Mouse (Mus musculus): ENCODE measurements at regions not wholly inside any gene's neighbourhood (a gene's known extent, or its start where the extent isn't known, plus 50 kb on each side); places are given as distances from the start of the nearest gene placed in this dataset.

DNA sequence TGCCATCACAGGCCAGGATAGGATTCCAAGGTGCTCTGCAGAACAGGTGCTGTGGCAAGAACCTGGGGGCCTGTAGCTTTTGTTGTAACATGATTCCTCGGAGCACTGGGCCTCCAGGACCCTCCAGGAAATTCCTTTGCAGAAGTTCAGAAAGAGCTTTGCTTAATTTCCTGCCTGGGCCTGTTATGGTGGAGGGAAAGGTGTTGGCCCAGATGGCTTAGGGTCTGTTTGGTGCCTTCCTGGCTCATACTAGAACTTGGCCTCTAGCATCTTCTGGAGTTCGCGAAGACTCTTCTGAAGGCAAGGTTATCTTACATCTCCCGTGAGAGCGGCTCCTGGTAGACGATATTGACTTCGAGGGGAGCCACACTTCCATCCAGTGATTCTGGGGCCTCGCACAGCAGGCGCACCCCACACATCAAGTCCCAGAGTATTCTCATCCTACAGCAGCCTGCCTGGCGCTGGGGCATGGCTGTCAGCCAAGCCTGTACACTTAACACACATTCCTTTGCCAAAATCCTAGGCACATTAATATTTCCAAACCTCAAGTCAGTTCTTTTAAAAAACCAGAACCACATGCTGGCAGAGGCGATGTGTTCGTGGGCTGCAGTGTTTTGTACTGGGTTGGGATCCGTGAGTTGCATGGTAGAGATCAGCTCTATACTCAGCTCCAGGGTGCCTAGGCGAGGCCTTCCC lies 54.5 kb upstream of the Cxcl14 start:
- WGBS, result 74% methylated on average over 14 of the region's 14 CpGs

DNA sequence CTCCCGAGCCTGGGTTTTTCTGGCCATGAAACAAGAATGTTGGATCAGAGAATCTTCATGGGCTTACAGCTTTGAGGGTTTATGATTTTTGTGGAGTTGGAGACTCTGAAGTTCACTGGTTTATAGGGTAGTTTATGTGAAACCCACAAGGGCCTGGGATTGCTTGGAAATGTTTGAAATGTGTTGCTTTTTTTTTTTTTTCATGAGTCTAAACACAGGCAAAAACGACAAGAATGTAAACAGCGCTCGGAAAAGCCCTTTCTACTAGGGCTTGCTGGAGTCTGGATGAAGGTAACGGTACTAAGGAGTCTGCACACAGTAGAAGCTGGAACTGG lies 55.0 kb upstream of the Cxcl14 start:
- DNase-seq (ENCODE audit: low spot score), result no peak
- Histone ChIP-seq H3K4me1 (ENCODE audit: control insufficient read depth, insufficient read depth, low read length) (0 out of 2 replicates have a peak, but pooled peaks cover 3% of the 10 kb centered on the region), H3K9ac (ENCODE audit: low read length) (no peak overlapping the region), H3K27me3 (replicated peaks; ENCODE audit: control insufficient read depth, insufficient read depth, low read length) (no peaks in the 10 kb centered on the region), H3K36me3 (ENCODE audit: control insufficient read depth, insufficient read depth, low read length) (no peaks in the 10 kb centered on the region), H3K4me3 (ENCODE audit: low read depth, low read length) (no peak overlapping the region), H3K4me2 (ENCODE audit: low read length) (no peak overlapping the region), H3K9me3 (replicated peaks; ENCODE audit: control insufficient read depth, low read length) (no peaks in the 10 kb centered on the region), H3K27ac (ENCODE audit: low read depth, low read length) (no peak overlapping the region)
- WGBS, result 93% methylated on average over 5 of the region's 5 CpGs
- no peak for ATAC-seq

More for the DNA sequence above, 54.5 kb upstream of the Cxcl14 start:
- Histone ChIP-seq H3K4me1 (ENCODE audit: control insufficient read depth, insufficient read depth, low read length) (0 out of 2 replicates have a peak, but pooled peaks cover 3% of the 10 kb centered on the region), H3K4me2 (ENCODE audit: low read length) (no peak overlapping the region), H3K27ac (ENCODE audit: low read depth, low read length) (no peak overlapping the region), H3K4me3 (ENCODE audit: low read depth, low read length) (no peak overlapping the region), H3K36me3 (ENCODE audit: control insufficient read depth, insufficient read depth, low read length) (no peaks in the 10 kb centered on the region), H3K9me3 (replicated peaks; ENCODE audit: control insufficient read depth, low read length) (no peaks in the 10 kb centered on the region), H3K27me3 (replicated peaks; ENCODE audit: control insufficient read depth, insufficient read depth, low read length) (no peaks in the 10 kb centered on the region), H3K9ac (ENCODE audit: low read length) (no peak overlapping the region)
- DNase-seq (ENCODE audit: low spot score) (peak; percentile 33), ATAC-seq (no peak)

DNA sequence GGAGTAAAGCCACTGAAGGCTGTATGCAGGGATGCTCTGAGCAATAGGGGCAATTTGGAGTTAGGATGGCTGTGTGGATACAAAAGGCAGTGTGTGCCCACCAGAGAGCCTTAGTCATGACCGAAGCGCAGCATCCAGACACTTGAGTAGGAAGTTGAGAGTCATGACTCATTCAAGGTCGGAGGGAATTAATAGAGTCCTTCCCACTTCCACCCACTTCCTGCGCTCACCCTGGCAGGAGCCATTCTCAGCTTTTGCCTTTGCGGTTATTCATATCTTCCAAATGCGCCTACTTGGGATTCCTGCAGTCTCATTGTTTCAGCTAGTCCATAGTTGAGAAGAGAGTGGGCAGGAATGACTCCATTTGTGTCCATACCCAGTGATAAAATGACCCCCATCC lies 56.1 kb upstream of the Cxcl14 start:
- H3K9ac ChIP-seq (ENCODE audit: low read length), result no peak overlapping the region
- 92% methylated on average over 6 of the region's 6 CpGs for WGBS
- DNase-seq (ENCODE audit: low spot score), result no peak

DNA sequence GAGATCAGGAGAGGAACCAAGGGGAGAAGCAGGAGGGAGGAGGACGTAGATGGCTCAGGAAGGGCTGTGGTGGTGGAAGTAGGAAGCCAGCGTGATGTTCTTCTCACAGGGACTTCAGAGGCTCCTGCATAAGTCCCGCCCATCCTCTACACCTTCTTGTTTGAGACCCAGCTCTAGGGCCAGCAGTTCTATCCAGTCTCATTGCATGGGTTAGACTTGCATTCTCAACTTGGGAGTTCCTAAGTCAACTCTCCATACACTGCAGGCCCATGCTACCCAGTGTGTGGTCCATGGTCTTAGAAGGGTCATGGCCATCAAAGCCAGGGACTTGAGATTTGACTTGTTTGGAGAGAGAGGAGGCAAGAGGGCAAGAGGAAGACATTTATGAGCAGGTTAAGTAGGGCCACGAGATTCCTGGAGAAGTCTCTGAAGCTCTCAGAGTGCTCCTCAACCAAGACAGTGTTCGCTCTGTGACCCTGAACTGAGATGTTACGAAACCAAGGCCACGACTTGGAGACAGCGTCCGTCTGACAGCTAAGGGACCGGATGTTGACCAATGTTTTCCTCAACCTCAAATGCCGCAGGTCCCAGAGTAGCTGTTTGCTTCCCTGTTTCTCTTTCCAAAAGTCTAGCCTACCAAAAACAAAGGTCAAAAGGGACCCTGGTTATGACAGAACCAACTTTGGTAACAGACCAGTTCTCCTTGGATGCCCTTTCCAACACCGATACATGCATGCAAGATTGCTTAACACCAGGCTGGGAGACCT lies 56.7 kb upstream of the Cxcl14 start:
- no peak overlapping the region for H3K4me2 ChIP-seq (ENCODE audit: low read length)
- no peak overlapping the region for H3K9ac ChIP-seq (ENCODE audit: low read length)
- ATAC-seq (no peak), DNase-seq (ENCODE audit: low spot score) (no peak)
- H3K27me3 ChIP-seq (replicated peaks; ENCODE audit: control insufficient read depth, insufficient read depth, low read length), result no peaks in the 10 kb centered on the region
- WGBS, result 92% methylated on average over 12 of the region's 12 CpGs
- no peaks in the 10 kb centered on the region for H3K36me3 ChIP-seq (ENCODE audit: control insufficient read depth, insufficient read depth, low read length)
- H3K4me1 ChIP-seq (ENCODE audit: control insufficient read depth, insufficient read depth, low read length), result no peaks in the 10 kb centered on the region
- H3K9me3 ChIP-seq (replicated peaks; ENCODE audit: control insufficient read depth, low read length), result no peaks in the 10 kb centered on the region
- no peak overlapping the region for H3K4me3 ChIP-seq (ENCODE audit: low read depth, low read length)
- H3K27ac ChIP-seq (ENCODE audit: low read depth, low read length), result no peak overlapping the region

More for the DNA sequence above, 56.1 kb upstream of the Cxcl14 start:
- Histone ChIP-seq H3K4me1 (ENCODE audit: control insufficient read depth, insufficient read depth, low read length) (no peaks in the 10 kb centered on the region), H3K36me3 (ENCODE audit: control insufficient read depth, insufficient read depth, low read length) (no peaks in the 10 kb centered on the region), H3K4me3 (ENCODE audit: low read depth, low read length) (no peak overlapping the region), H3K27me3 (replicated peaks; ENCODE audit: control insufficient read depth, insufficient read depth, low read length) (no peaks in the 10 kb centered on the region), H3K4me2 (ENCODE audit: low read length) (no peak overlapping the region), H3K27ac (ENCODE audit: low read depth, low read length) (no peak overlapping the region), H3K9me3 (replicated peaks; ENCODE audit: control insufficient read depth, low read length) (no peaks in the 10 kb centered on the region)
- ATAC-seq, result no peak

DNA sequence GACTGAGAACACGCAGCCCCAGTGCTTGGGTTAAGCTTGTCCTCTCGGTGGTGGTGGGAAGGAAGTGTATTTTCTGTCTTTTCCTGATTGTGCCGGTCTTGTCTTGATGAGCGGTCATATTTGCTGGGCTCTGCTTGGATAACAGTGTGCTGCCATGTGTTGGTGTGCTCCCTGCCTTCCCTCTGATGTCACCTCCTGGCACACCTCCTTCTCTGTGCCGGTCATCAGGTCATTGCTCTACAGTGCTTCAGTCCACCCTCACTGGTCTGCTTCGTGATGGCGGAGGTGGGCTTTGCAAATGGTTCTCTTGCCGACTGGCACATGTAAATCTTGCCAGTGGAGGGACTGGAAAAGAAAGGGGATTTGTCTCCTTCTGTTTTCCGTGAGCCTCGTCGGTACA lies 57.6 kb upstream of the Cxcl14 start:
- no peaks in the 10 kb centered on the region for H3K4me1 ChIP-seq (ENCODE audit: control insufficient read depth, insufficient read depth, low read length)
- no peak overlapping the region for H3K9ac ChIP-seq (ENCODE audit: low read length)
- H3K4me2 ChIP-seq (ENCODE audit: low read length), result no peak overlapping the region
- DNase-seq (ENCODE audit: low spot score) (no peak), ATAC-seq (no peak)
- H3K27ac ChIP-seq (ENCODE audit: low read depth, low read length), result no peak overlapping the region
- H3K27me3 ChIP-seq (replicated peaks; ENCODE audit: control insufficient read depth, insufficient read depth, low read length), result no peaks in the 10 kb centered on the region
- H3K9me3 ChIP-seq (replicated peaks; ENCODE audit: control insufficient read depth, low read length), result no peaks in the 10 kb centered on the region
- H3K36me3 ChIP-seq (ENCODE audit: control insufficient read depth, insufficient read depth, low read length), result no peaks in the 10 kb centered on the region
- H3K4me3 ChIP-seq (ENCODE audit: low read depth, low read length), result no peak overlapping the region
- WGBS, result 93% methylated on average over 11 of the region's 11 CpGs

DNA sequence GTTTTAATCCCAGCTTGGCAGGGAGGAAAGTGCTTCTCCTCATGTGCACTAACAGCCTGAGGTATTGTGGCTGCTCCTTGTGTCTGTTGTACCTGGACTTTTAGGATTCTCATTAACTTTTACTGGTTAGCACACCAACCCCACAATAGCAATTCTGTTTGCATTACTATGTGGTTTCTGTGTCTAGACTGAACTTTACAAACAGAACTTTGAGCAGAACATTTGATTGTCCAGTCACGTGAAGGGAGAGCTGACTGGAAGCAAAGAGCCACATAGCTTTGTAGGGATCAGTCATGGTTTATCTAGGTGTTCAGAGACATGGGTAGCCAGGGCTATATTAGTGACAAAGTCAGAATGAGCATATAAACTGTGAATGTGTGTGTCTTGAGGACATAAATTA lies 58.3 kb upstream of the Cxcl14 start:
- WGBS, result 96% methylated on average over 1 of the region's 1 CpGs
- no peak for DNase-seq (ENCODE audit: low spot score)
- Histone ChIP-seq H3K4me2 (ENCODE audit: low read length) (no peak overlapping the region), H3K9me3 (replicated peaks; ENCODE audit: control insufficient read depth, low read length) (no peaks in the 10 kb centered on the region), H3K4me1 (ENCODE audit: control insufficient read depth, insufficient read depth, low read length) (no peaks in the 10 kb centered on the region), H3K4me3 (ENCODE audit: low read depth, low read length) (no peak overlapping the region), H3K27me3 (replicated peaks; ENCODE audit: control insufficient read depth, insufficient read depth, low read length) (no peaks in the 10 kb centered on the region), H3K36me3 (ENCODE audit: control insufficient read depth, insufficient read depth, low read length) (no peaks in the 10 kb centered on the region), H3K27ac (ENCODE audit: low read depth, low read length) (no peak overlapping the region), H3K9ac (ENCODE audit: low read length) (no peak overlapping the region)
- no peak for ATAC-seq

DNA sequence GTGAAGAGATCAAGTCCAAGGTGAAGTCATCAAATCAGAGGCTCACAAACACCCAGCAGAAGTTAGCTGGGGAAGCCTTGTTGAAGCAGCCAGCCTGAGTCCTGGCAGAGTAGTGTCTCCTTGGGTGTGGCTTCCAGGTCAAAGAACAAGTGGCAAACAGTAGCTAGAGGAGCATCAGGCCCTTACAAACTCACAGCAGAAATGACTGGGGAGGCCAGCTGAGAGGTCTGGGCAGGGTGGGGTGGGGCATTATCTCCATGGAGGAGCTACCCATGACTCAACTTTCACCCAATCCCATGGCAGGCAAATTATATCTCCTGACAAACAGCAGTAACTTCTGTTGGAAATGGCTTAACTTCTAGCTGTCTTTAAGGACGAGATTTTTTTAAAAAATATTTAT lies 60.6 kb upstream of the Cxcl14 start:
- no peak overlapping the region for H3K4me2 ChIP-seq (ENCODE audit: low read length)
- H3K9me3 ChIP-seq (replicated peaks; ENCODE audit: control insufficient read depth, low read length), result no peaks in the 10 kb centered on the region
- no peak overlapping the region for H3K4me3 ChIP-seq (ENCODE audit: low read depth, low read length)
- DNase-seq (ENCODE audit: low spot score) (no peak), ATAC-seq (no peak)
- no peaks in the 10 kb centered on the region for H3K36me3 ChIP-seq (ENCODE audit: control insufficient read depth, insufficient read depth, low read length)
- no peaks in the 10 kb centered on the region for H3K27me3 ChIP-seq (replicated peaks; ENCODE audit: control insufficient read depth, insufficient read depth, low read length)
- no peak overlapping the region for H3K27ac ChIP-seq (ENCODE audit: low read depth, low read length)
- no peaks in the 10 kb centered on the region for H3K4me1 ChIP-seq (ENCODE audit: control insufficient read depth, insufficient read depth, low read length)
- H3K9ac ChIP-seq (ENCODE audit: low read length), result no peak overlapping the region
- 68% methylated on average over 1 of the region's 1 CpGs for WGBS

DNA sequence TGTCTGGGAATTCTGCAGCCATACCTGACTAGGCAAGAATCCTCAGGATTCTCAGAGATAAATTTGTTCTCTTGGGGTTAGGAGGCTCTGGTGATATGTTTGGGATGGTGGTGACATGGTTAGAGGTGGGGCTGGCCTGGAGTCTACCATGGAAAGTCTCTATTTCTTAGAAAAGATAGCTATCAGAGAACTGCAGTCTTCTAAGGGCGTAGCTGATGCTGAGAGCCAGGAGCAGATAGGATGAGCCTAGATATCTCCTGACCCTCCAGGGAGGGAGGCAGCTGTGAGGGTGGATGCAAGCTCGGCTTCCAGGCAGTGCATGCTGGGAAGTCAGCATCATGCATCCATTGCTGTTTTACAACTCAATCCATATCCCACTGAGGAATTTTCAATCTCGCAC lies 61.6 kb upstream of the Cxcl14 start:
- H3K4me3 ChIP-seq (ENCODE audit: low read depth, low read length), result no peak overlapping the region
- WGBS, result 84% methylated on average over 3 of the region's 3 CpGs
- H3K27me3 ChIP-seq (replicated peaks; ENCODE audit: control insufficient read depth, insufficient read depth, low read length), result no peaks in the 10 kb centered on the region
- no peak for ATAC-seq
- DNase-seq (ENCODE audit: low spot score), result no peak
- no peaks in the 10 kb centered on the region for H3K9me3 ChIP-seq (replicated peaks; ENCODE audit: control insufficient read depth, low read length)
- no peaks in the 10 kb centered on the region for H3K4me1 ChIP-seq (ENCODE audit: control insufficient read depth, insufficient read depth, low read length)
- no peaks in the 10 kb centered on the region for H3K36me3 ChIP-seq (ENCODE audit: control insufficient read depth, insufficient read depth, low read length)
- no peak overlapping the region for H3K4me2 ChIP-seq (ENCODE audit: low read length)
- no peak overlapping the region for H3K9ac ChIP-seq (ENCODE audit: low read length)
- no peak overlapping the region for H3K27ac ChIP-seq (ENCODE audit: low read depth, low read length)

DNA sequence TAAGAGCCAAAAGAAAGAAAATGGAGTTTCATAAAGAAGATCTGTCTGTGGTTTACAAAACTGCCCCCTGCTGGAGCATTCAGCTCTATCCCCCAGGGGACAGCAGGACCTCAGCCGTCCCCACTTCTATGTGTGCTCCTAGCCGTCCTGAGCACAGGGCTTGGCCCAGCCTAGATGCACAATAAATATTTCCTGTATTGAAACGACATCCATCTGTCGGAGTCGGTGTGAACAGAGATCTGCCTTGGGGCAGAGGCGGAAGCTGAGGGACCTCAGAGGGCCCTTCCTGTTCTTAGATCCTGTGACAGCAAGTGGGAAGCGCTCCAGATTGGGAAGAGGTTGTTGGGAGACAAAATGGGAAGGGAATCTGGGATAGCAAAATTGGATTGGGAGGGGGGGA lies 62.5 kb upstream of the Cxcl14 start:
- ATAC-seq (no peak), DNase-seq (ENCODE audit: low spot score) (no peak)
- H3K4me2 ChIP-seq (ENCODE audit: low read length), result no peak overlapping the region
- H3K27me3 ChIP-seq (replicated peaks; ENCODE audit: control insufficient read depth, insufficient read depth, low read length), result no peaks in the 10 kb centered on the region
- H3K4me3 ChIP-seq (ENCODE audit: low read depth, low read length), result no peak overlapping the region
- WGBS, result 80% methylated on average over 7 of the region's 7 CpGs
- H3K9ac ChIP-seq (ENCODE audit: low read length), result no peak overlapping the region
- no peaks in the 10 kb centered on the region for H3K36me3 ChIP-seq (ENCODE audit: control insufficient read depth, insufficient read depth, low read length)
- no peaks in the 10 kb centered on the region for H3K9me3 ChIP-seq (replicated peaks; ENCODE audit: control insufficient read depth, low read length)
- H3K4me1 ChIP-seq (ENCODE audit: control insufficient read depth, insufficient read depth, low read length), result no peaks in the 10 kb centered on the region
- H3K27ac ChIP-seq (ENCODE audit: low read depth, low read length), result no peak overlapping the region

Measured in forebrain, embryonic 14.5 days (tissue).